Mouse (Mus musculus): ENCODE results near the gene Cngb1.
"Not testable (repeated sequence)": the region's sequence is repeated elsewhere in the genome, so short reads cannot be mapped to it uniquely, and the experiment has no call there.

Gene Cngb1

GRCm38 (mm10) chr8:95243853-95244252 is 62.5 kb downstream of the Cngb1 start:
- DNase-seq = no peak

GRCm38 (mm10) chr8:95242826-95243571 is 63.4 kb downstream of the Cngb1 start:
- peak; percentile 49 for DNase-seq

GRCm38 (mm10) chr8:95242099-95242825 is 64.1 kb downstream of the Cngb1 start:
- no peak for DNase-seq

- DNase-seq = peak; percentile 44
Observed at GRCm38 (mm10) chr8:95235683-95236082, 70.7 kb downstream of the Cngb1 start.

- not testable (repeated sequence) for DNase-seq
Observed at GRCm38 (mm10) chr8:95230086-95230485, 76.3 kb downstream of the Cngb1 start.

GRCm38 (mm10) chr8:95227151-95227468 is 79.3 kb downstream of the Cngb1 start:
- no peak for DNase-seq

GRCm38 (mm10) chr8:95226251-95227150 is 79.9 kb downstream of the Cngb1 start:
- no peak for DNase-seq

GRCm38 (mm10) chr8:95223969-95224368 is 82.4 kb downstream of the Cngb1 start:
- DNase-seq = no peak

GRCm38 (mm10) chr8:95221045-95221444 is 85.3 kb downstream of the Cngb1 start:
- no peak for DNase-seq

GRCm38 (mm10) chr8:95220571-95220998 is 85.8 kb downstream of the Cngb1 start:
- no peak for DNase-seq

GRCm38 (mm10) chr8:95219623-95220022 is 86.8 kb downstream of the Cngb1 start:
- DNase-seq = no peak

- DNase-seq = no peak
Observed at GRCm38 (mm10) chr8:95215709-95216360, 90.5 kb downstream of the Cngb1 start.

- DNase-seq = no peak
Observed at GRCm38 (mm10) chr8:95209924-95210323, 96.5 kb downstream of the Cngb1 start.

GRCm38 (mm10) chr8:95205946-95206345 is 100.4 kb downstream of the Cngb1 start:
- DNase-seq = no peak

- peak; percentile 49 for DNase-seq
Observed at GRCm38 (mm10) chr8:95204039-95204380, 102.4 kb downstream of the Cngb1 start.

- DNase-seq = no peak
Observed at GRCm38 (mm10) chr8:95203326-95204038, 102.9 kb downstream of the Cngb1 start.

GRCm38 (mm10) chr8:95202649-95203275 is 103.6 kb downstream of the Cngb1 start, which contains the start of gene Kifc3:
Kifc3 (minus strand) TSS chr8:95202812.
- DNase-seq = peak; percentile 89

GRCm38 (mm10) chr8:95202056-95202570 is 104.3 kb downstream of the Cngb1 start:
- peak; percentile 49 for DNase-seq

- no peak for DNase-seq
Observed at GRCm38 (mm10) chr8:95201491-95201890, 104.9 kb downstream of the Cngb1 start.

GRCm38 (mm10) chr8:95200001-95200405 is 106.4 kb downstream of the Cngb1 start:
- DNase-seq = no peak

GRCm38 (mm10) chr8:95195728-95196127 is 110.7 kb downstream of the Cngb1 start:
- no peak for DNase-seq

Data from kidney, adult 11 months (tissue).